Mouse (Mus musculus): ENCODE measurements around the gene B4galnt2.
A peak's percentile ranks its signal among the peaks of the same experiment; 100 is the strongest.
"Not testable (repeated sequence)": the region's sequence is repeated elsewhere in the genome, so short reads cannot be mapped to it uniquely, and the experiment has no call there.

The B4galnt2 gene

DNA sequence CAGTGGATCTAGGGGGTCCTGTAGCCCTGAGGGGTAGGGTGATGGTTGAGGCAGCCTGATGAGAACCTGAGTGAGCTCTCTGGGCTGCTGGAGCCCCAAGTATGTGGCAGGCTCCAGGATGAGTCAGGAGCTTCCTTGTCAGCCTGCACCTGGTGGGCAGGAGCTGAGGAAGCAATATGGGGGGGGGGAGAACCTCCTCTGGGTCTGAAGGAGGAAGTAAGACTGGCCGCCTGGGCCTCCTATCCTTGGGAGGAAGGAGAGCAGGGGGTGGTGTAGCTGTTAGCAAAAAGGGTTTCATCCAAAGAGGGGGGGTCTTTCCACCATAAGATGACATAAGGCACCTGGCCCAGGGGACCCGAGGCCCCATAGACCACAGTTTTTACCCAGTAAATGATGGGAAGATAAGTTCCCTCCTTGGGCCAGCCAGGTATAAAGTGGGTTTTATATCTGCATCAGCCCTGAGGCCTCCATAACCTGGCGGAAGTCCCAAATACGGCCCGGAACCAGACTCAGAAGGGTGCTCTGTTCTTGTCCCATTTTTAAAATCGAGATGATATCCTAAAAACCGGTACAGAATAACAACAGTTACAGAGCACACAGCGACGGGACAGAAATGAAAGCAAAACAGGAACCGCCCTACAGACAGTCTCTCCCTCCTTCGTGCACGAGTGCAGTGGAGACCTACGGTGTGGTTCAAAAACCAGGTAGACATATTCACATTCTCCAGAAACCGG lies 18.1 kb downstream of the B4galnt2 start:
- no peak for DNase-seq (ENCODE audit: low read depth)

- DNase-seq (ENCODE audit: low read depth): no peak
Observed at GRCm38 (mm10) chr11:95890462-95891051, 24.1 kb downstream of the B4galnt2 start.

- not testable (repeated sequence) for DNase-seq (ENCODE audit: low read depth)
Observed at GRCm38 (mm10) chr11:95879861-95880260, 34.8 kb downstream of the B4galnt2 start.

DNA sequence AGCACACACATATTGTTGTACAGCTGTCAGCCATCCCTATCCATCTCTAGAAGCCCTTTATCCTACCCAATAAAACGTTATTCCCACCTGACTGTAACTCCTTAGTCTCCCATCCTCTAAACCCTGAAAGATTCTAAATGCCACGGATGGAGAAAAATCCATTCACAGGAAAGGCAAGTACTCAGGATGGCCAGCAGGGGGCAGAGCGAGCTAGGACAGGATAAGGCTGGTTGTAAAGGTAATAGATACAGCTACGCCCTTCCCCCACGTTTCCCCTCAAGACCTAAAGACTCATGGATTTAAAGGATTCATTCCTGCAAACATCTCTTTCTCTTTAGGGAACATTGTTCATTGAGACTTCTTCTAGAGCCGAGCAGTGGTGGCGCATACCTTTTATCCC lies 38.4 kb downstream of the B4galnt2 start:
- peak; percentile 44 for DNase-seq (ENCODE audit: low read depth)

DNA sequence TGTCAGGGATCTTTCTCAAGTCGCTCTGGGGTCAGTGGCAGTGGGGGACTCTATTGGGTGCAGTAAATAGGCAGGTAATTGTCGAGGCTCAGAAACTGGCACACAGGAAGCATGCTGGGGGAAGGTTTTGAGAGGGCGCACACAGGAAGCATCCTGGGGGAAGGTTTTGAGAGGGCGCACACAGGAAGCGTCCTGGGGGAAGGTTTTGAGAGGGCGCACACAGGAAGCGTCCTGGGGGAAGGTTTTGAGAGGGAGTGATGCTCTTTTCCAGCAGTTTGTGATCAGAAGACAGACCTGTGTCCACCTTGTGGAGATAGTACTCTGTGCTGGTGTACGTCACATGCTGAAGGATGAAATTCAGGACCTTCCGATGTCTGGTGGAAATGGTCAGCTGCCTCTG lies 38.9 kb downstream of the B4galnt2 start:
- DNase-seq (ENCODE audit: low read depth): no peak

- no peak for DNase-seq (ENCODE audit: low read depth)
Observed at GRCm38 (mm10) chr11:95869918-95870470, 44.7 kb downstream of the B4galnt2 start.

DNA sequence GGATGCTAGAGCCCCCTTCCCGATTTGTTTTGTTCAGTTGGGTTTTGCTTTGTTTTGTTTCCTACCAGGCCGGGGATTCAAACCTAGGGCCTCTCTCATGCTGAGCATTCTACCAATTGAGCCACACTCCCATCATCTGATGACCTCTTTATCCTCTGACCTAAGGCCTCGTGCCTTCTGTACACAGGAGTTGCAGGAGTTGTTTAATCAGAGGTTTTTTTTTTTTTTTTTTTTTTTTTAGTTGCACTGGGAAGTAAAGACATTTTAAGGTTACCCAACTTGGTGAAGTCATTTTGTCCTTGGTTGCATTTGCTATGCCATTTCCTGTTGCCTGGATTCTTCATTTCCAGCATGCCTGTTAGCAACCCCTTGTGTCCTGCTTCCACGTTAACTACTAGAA lies 45.2 kb downstream of the B4galnt2 start:
- DNase-seq (ENCODE audit: low read depth): no peak

GRCm38 (mm10) chr11:95861397-95861796 lies 53.3 kb downstream of the B4galnt2 start:
- no peak for DNase-seq (ENCODE audit: low read depth)

- DNase-seq (ENCODE audit: low read depth): peak; percentile 71
Observed at GRCm38 (mm10) chr11:95860071-95860490, 54.6 kb downstream of the B4galnt2 start.

GRCm38 (mm10) chr11:95859468-95859855 lies 55.2 kb downstream of the B4galnt2 start:
- peak; percentile 57 for DNase-seq (ENCODE audit: low read depth)

DNA sequence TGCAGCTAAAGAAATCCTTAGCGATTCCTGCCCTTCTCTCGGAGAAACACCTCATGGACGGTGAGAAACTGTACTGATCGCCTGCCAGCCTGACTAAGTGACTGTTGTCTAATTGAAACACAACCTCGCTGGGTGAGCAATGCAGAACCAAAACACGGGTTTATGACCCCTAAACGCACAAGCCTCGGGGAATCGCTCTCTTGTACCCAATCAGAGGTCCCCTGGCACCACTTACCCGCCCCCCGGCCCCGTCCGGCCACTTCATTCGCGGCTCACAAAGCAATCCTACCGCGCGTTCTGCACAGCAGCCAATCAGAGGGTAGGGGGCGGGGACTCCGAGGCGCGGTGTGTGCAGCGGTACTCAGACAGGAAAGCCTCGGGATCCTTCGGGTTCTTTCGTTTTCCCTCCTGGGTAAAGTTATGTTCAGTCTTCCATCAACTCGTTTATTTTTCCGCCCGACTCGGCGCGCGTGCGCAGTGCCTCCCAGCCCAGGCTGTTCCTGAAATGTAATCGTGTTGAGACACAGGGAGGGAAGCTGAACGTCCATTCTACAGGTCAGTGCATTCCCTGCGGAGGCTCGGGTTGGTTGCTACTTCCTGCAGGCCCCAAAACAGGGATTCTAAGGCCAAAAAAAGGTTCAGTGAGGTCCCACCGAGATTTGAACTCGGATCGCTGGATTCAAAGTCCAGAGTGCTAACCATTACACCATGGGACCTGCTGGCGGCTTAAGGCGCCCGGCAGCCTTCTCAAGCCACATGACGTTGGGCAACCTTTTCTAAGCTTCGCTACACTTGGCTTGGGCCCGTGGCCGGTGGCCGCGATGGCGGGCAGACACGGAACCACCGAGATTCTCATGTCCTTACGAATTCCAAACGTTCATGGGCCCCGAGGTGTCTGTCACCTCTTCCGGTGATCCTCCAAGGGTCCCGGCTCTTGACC lies 55.9 kb downstream of the B4galnt2 start:
- peak; percentile 97 for DNase-seq (ENCODE audit: low read depth)

DNA sequence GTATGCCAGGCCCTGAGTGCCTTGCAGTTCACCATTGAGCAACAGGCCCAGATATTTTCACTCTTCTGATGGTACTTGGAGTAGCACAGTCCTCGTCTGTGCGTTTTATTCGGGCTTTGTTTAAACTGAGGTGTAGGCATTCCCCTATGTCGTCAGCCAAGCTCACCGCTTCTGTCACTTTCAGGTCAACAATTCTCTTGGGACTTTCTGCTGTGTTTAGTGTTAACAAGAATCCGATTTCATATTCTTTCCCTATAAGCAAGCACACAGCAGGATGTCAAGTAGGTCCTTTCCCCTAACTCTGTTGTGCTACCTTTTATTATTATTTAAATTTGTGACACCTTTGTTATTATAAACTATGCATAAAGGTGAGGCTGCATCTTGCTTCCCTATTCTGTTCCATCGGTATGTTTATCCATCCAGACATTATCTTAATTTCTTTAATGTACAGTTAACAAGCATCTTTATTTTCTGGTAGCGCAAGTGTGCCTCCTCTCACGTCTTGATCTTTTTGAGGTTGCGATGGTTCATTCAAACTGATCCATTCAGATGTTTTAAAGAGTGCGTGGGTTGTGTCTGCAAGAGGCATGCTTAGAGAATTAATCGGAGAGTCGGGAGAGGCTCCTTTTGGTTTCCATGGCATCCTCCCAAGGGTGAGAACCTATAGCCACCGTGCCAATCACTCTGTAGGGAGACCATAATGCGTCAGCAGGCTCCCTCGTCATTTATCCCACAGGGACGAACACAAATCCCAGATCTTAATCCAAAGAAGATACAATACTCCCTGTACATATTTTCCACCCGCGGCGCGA lies 56.8 kb downstream of the B4galnt2 start:
- DNase-seq (ENCODE audit: low read depth): no peak

DNA sequence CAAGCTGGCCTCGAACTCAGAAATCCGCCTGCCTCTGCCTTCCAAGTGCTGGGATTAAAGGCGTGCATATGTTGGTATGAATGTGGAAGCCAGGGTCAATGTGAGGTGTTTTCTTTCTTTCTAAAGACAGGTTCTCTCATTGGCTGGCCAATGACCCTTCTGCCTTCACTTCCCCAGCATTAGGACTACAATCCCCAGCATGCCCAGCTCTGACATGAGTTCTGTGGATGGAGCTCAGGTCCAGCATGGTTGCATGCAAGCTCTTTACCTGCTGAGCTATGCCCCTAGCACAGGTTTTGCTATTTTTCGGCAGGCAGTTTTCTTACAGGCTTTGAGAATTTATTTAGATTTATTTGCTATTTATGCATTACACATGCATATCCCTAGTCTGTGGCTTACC lies 57.4 kb downstream of the B4galnt2 start:
- DNase-seq (ENCODE audit: low read depth): no peak

DNA sequence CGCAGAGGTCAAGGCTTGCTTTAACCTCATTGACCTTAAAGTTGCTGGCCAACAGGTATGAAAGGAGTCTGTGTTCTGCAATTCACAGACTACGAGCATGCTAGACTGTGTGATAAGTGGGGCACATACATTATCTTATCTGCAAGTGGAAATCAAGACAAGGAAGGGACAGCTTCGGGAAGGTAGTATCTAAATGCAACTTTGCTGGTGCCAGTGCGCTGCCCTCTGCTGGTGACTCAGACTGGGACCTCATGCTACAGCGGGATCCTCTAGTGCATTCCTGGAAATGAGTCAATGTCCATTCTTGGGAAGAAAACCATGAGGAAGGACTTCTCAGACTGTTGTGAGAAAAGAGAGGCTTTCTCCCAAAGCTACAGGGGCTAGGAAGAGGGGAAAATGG lies 61.0 kb downstream of the B4galnt2 start:
- no peak for DNase-seq (ENCODE audit: low read depth)

DNA sequence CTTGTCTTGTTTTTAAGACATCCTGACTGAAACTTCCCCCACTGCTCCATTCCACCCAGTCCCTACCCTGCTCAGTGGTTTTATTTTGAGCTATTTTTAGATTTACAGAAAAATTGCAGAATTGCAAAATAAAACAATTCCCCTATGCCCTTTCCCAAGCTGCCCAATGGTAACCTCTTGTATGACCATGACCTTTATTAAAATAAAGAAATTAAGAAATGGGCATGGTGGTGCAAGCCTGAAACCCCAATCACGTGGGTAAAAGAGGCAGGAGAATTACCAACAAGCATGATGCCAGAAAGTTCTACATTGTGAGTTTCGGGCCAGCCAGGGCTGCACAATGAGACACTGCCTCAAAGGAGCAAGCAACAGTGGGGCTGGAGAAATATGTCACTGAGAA lies 63.8 kb downstream of the B4galnt2 start:
- DNase-seq (ENCODE audit: low read depth): no peak

GRCm38 (mm10) chr11:95844935-95845334 lies 69.8 kb downstream of the B4galnt2 start:
- no peak for DNase-seq (ENCODE audit: low read depth)

- no peak for DNase-seq (ENCODE audit: low read depth)
Observed at GRCm38 (mm10) chr11:95843421-95843950, 71.2 kb downstream of the B4galnt2 start.

- no peak for DNase-seq (ENCODE audit: low read depth)
Observed at GRCm38 (mm10) chr11:95842953-95843352, 71.7 kb downstream of the B4galnt2 start.

GRCm38 (mm10) chr11:95842074-95842681 lies 72.5 kb downstream of the B4galnt2 start, which contains the start of gene Abi3:
Abi3 (minus strand) TSS chr11:95842476.
- no peak for DNase-seq (ENCODE audit: low read depth)

- DNase-seq (ENCODE audit: low read depth): no peak
Observed at GRCm38 (mm10) chr11:95841498-95841830, 73.2 kb downstream of the B4galnt2 start.

Measured in c-Kit-positive CD71-positive TER-119-negative erythroid progenitor cells, embryonic 14.5 days (primary cell).